Mouse (Mus musculus): ENCODE data around the gene Xpot.

DNA sequence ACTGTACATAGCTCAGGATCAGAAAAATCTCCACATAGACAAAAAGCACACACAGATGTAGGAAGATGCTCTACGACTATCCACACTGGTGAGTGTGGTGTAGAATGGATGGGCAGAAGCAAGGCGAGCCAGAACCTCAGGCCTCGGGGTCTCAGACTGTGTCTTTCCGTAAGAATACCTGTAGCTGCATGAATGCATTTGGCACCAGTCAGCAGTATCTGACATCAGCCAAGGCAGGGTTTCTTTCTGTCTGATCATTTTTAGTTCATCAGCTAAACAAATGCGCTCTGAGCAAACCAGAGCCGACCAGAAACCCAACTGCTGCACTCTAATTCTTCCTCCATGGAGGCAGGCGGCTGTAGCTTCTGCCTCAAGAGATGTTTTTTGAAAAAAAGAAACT lies 57.6 kb downstream of the Xpot start:
- no peak for TF ChIP-seq CHD2 (IDR thresholded peaks at IDR 0.05; ENCODE audit: low read depth, low read length)
- no peak for TF ChIP-seq ZNF384 (IDR thresholded peaks at IDR 0.05; ENCODE audit: low read depth, low read length)
- TF ChIP-seq HCFC1 (IDR thresholded peaks at IDR 0.05; ENCODE audit: borderline replicate concordance, insufficient read depth, low read length), result no peak
